Mouse (Mus musculus): Measurements from ENCODE around the gene Bcl2l14.

The Bcl2l14 gene

GRCm38 (mm10) chr6:134443198-134443904 lies 47.2 kb downstream of the Bcl2l14 start:
- DNase-seq (ENCODE audit: low read depth, low spot score): no peak

GRCm38 (mm10) chr6:134443925-134444324 lies 47.8 kb downstream of the Bcl2l14 start:
- no peak for DNase-seq (ENCODE audit: low read depth, low spot score)

- no peak for DNase-seq (ENCODE audit: low read depth, low spot score)
Measured at GRCm38 (mm10) chr6:134448451-134448850, 52.3 kb downstream of the Bcl2l14 start.

GRCm38 (mm10) chr6:134449958-134450357 lies 53.8 kb downstream of the Bcl2l14 start:
- no peak for DNase-seq (ENCODE audit: low read depth, low spot score)

GRCm38 (mm10) chr6:134450661-134451119 lies 54.6 kb downstream of the Bcl2l14 start:
- no peak for DNase-seq (ENCODE audit: low read depth, low spot score)

- DNase-seq (ENCODE audit: low read depth, low spot score): no peak
Measured at GRCm38 (mm10) chr6:134454093-134454492, 58.0 kb downstream of the Bcl2l14 start.

GRCm38 (mm10) chr6:134458376-134458775 lies 62.3 kb downstream of the Bcl2l14 start:
- DNase-seq (ENCODE audit: low read depth, low spot score): no peak

GRCm38 (mm10) chr6:134461175-134461574 lies 65.1 kb downstream of the Bcl2l14 start:
- no peak for DNase-seq (ENCODE audit: low read depth, low spot score)

- no peak for DNase-seq (ENCODE audit: low read depth, low spot score)
Measured at GRCm38 (mm10) chr6:134466671-134467229, 70.6 kb downstream of the Bcl2l14 start.

GRCm38 (mm10) chr6:134469297-134469696 lies 73.2 kb downstream of the Bcl2l14 start:
- no peak for DNase-seq (ENCODE audit: low read depth, low spot score)

- no peak for DNase-seq (ENCODE audit: low read depth, low spot score)
Measured at GRCm38 (mm10) chr6:134470857-134471256, 74.7 kb downstream of the Bcl2l14 start.

- DNase-seq (ENCODE audit: low read depth, low spot score): no peak
Measured at GRCm38 (mm10) chr6:134473143-134473561, 77.0 kb downstream of the Bcl2l14 start.

- DNase-seq (ENCODE audit: low read depth, low spot score): no peak
Measured at GRCm38 (mm10) chr6:134479481-134479880, 83.4 kb downstream of the Bcl2l14 start.

GRCm38 (mm10) chr6:134486318-134486717 lies 90.2 kb downstream of the Bcl2l14 start:
- no peak for DNase-seq (ENCODE audit: low read depth, low spot score)

Measured in brain, embryonic 18.5 days (tissue).